Mouse (Mus musculus): ENCODE results near the gene Ubqln4.

DNA sequence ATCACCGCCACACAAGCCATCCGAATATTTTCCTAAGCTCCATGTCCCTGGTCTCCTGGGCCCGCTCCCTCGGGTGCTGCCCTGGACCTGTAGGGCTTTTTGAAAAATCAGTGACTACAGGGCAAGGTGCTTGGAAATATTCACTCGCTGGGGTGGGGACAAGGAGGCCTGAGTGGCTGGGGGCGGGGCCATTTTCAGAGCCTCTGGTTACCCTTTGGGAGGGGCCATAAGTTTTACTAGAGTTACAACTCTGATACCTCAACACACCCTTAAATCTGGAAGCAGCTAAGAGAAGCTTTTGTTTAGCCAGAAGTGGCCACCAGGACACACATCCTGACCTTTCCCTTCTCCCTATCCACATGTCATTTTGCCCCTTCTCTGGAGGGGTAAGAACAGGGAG, 16.4 kb upstream of the Ubqln4 start:
- no peak for TF ChIP-seq ZNF384 (IDR thresholded peaks at IDR 0.05; ENCODE audit: low read depth, low read length)
- no peak for TF ChIP-seq NELFE (IDR thresholded peaks at IDR 0.05; ENCODE audit: low read depth, low read length)
- no peak for TF ChIP-seq ELF1 (IDR thresholded peaks at IDR 0.05; ENCODE audit: low read depth, low read length)
- TF ChIP-seq CTCF (IDR thresholded peaks at IDR 0.05 in 2 of 3, conservative IDR thresholded peaks at IDR 0.05 in 1 of 3; ENCODE audit: control insufficient read depth in 1 of 3, insufficient read depth in 1 of 3, low read depth in 2 of 3, low read length in 3 of 3, poor library complexity in 1 of 3, severe bottlenecking in 1 of 3) = no peak
- no peak for TF ChIP-seq GATA1 (IDR thresholded peaks at IDR 0.05; ENCODE audit: low read depth, low read length)
- no peak for TF ChIP-seq POLR2AphosphoS2 (IDR thresholded peaks at IDR 0.05; ENCODE audit: low read length)
- TF ChIP-seq ETS1 (IDR thresholded peaks at IDR 0.05; ENCODE audit: low read depth, low read length) = no peak
- TF ChIP-seq POLR2A (IDR thresholded peaks at IDR 0.05; ENCODE audit: control insufficient read depth in 1 of 2, insufficient read depth in 1 of 2, low read depth in 1 of 2, low read length in 2 of 2, poor library complexity in 1 of 2) = no peak
- no peak for TF ChIP-seq E2F4 (IDR thresholded peaks at IDR 0.05; ENCODE audit: borderline replicate concordance, low read depth, low read length)
- no peak for TF ChIP-seq EP300 (IDR thresholded peaks at IDR 0.05; ENCODE audit: low read depth in 1 of 2, low read length in 2 of 2)
- TF ChIP-seq TAL1 (IDR thresholded peaks at IDR 0.05; ENCODE audit: low read length) = no peak
- no peak for TF ChIP-seq ZC3H11A (IDR thresholded peaks at IDR 0.05; ENCODE audit: low read depth, low read length)

Measured in MEL (cell line).